Mouse (Mus musculus): ENCODE data around the gene Gcgr. TPM values are rescaled to one million over a fixed set of nuclear protein-coding genes. Genes with fewer than 3 reads are reported as not detected.
"Not testable (repeated sequence)": the region's sequence is repeated elsewhere in the genome, so short reads cannot be mapped to it uniquely, and the experiment has no call there.

Gene Gcgr
- total RNA-seq, 4 experiments from 2014 or later: 0.17 TPM; not detected in 3

GRCm38 (mm10) chr11:120535145-120535544, 4.6 kb downstream of the Gcgr start:
- DNase-seq (ENCODE audit: low spot score in 2 of 2): no peak

- no peak for DNase-seq (ENCODE audit: low spot score in 2 of 2)
These were observed 5.3 kb downstream of the Gcgr start for GRCm38 (mm10) chr11:120535804-120536203.

GRCm38 (mm10) chr11:120538485-120538884, 8.0 kb downstream of the Gcgr start:
- no peak for DNase-seq (ENCODE audit: low spot score in 2 of 2)

- no peak for DNase-seq (ENCODE audit: low spot score in 2 of 2)
These were observed 8.4 kb downstream of the Gcgr start for GRCm38 (mm10) chr11:120538955-120539284.

GRCm38 (mm10) chr11:120539285-120540014, 9.0 kb downstream of the Gcgr start:
- DNase-seq (ENCODE audit: low spot score in 2 of 2): no peak

- DNase-seq (ENCODE audit: low spot score in 2 of 2): no peak
These were observed 11.4 kb downstream of the Gcgr start for GRCm38 (mm10) chr11:120541907-120542306.

- DNase-seq (ENCODE audit: low spot score in 2 of 2): no peak
These were observed 11.9 kb downstream of the Gcgr start for GRCm38 (mm10) chr11:120542376-120542775.

GRCm38 (mm10) chr11:120545964-120546363, 15.5 kb downstream of the Gcgr start:
- no peak for DNase-seq (ENCODE audit: low spot score in 2 of 2)

- no peak for DNase-seq (ENCODE audit: low spot score in 2 of 2)
These were observed 17.0 kb downstream of the Gcgr start for GRCm38 (mm10) chr11:120547469-120547868.

- DNase-seq (ENCODE audit: low spot score in 2 of 2): no peak
These were observed 17.7 kb downstream of the Gcgr start for GRCm38 (mm10) chr11:120548214-120548613.

- no peak for DNase-seq (ENCODE audit: low spot score in 2 of 2)
These were observed 18.3 kb downstream of the Gcgr start for GRCm38 (mm10) chr11:120548786-120549167.

GRCm38 (mm10) chr11:120549168-120549945, 18.9 kb downstream of the Gcgr start, which contains the start of gene Mcrip1:
Mcrip1 (minus strand) TSS chr11:120549727.
- DNase-seq (ENCODE audit: low spot score in 2 of 2): peak; percentile 83 to 88

- no peak for DNase-seq (ENCODE audit: low spot score in 2 of 2)
These were observed 19.7 kb downstream of the Gcgr start for GRCm38 (mm10) chr11:120549986-120550809.

GRCm38 (mm10) chr11:120550810-120551440, 20.4 kb downstream of the Gcgr start, which contains the start of gene Ppp1r27:
Ppp1r27 (minus strand) TSS chr11:120551132.
- DNase-seq (ENCODE audit: low spot score in 2 of 2): no peak

- no peak for DNase-seq (ENCODE audit: low spot score in 2 of 2)
These were observed 22.2 kb downstream of the Gcgr start for GRCm38 (mm10) chr11:120552736-120553135.

GRCm38 (mm10) chr11:120554834-120555233, 24.3 kb downstream of the Gcgr start:
- DNase-seq (ENCODE audit: low spot score in 2 of 2): no peak

- DNase-seq (ENCODE audit: low spot score in 2 of 2): no peak
These were observed 24.8 kb downstream of the Gcgr start for GRCm38 (mm10) chr11:120555260-120555659.

GRCm38 (mm10) chr11:120558843-120559242, 28.3 kb downstream of the Gcgr start:
- DNase-seq (ENCODE audit: low spot score in 2 of 2): not testable (repeated sequence)

GRCm38 (mm10) chr11:120560952-120561728, 30.6 kb downstream of the Gcgr start:
- DNase-seq (ENCODE audit: low spot score in 2 of 2): no peak

- DNase-seq (ENCODE audit: low spot score in 2 of 2): no peak
These were observed 32.5 kb downstream of the Gcgr start for GRCm38 (mm10) chr11:120562949-120563348.

Measured in left cerebral cortex, adult 8-10 months (tissue).